Mouse (Mus musculus) embryonic facial prominence, embryonic 12.5 days (tissue): ENCODE measurements around the gene Plekha3. TPM values are rescaled to one million over a fixed set of nuclear protein-coding genes. Genes with fewer than 3 reads are reported as not detected.

Source experiments
- ATAC-seq: fragments of 200-750 bp; cut with Nextera tagmentation; 2 replicates; pipeline ENCODE4 v1.8.0; 2017; ENCODE audit not compliant: insufficient number of reproducible peaks, insufficient read depth, low FRiP score, low TSS enrichment
- H3K27ac ChIP-seq: fragments of 300-500 bp; sonication (generic); 2 replicates; pipeline ENCODE4 v1.5.1; 2016; ENCODE audit warnings: mild to moderate bottlenecking
- H3K27me3 ChIP-seq: fragments of 300-500 bp; sonication (generic); 2 replicates; pipeline ENCODE4 v1.6.1; 2016; ENCODE audit warnings: mild to moderate bottlenecking, moderate library complexity
- H3K36me3 ChIP-seq: fragments of 300-500 bp; sonication (generic); 2 replicates; pipeline ENCODE4 v1.6.1; 2016; ENCODE audit warnings: mild to moderate bottlenecking
- H3K4me1 ChIP-seq: fragments of 300-500 bp; sonication (generic); 2 replicates; pipeline ENCODE4 v1.6.1; 2016
- H3K4me2 ChIP-seq: fragments of 300-500 bp; sonication (generic); replicated peaks from 2 replicates; pipeline ENCODE4 v1.6.1; 2016; ENCODE audit warnings: mild to moderate bottlenecking, moderate library complexity
- H3K4me3 ChIP-seq: fragments of 300-500 bp; sonication (generic); 2 replicates; pipeline ENCODE4 v1.5.1; 2016; ENCODE audit warnings: mild to moderate bottlenecking
- H3K9ac ChIP-seq: fragments of 300-500 bp; sonication (generic); 2 replicates; pipeline ENCODE4 v1.6.1; 2016; ENCODE audit warnings: mild to moderate bottlenecking, moderate library complexity
- H3K9me3 ChIP-seq: fragments of 300-500 bp; sonication (generic); 2 replicates; pipeline ENCODE4 v1.6.1; 2016; ENCODE audit warnings: mild to moderate bottlenecking, moderate library complexity
- WGBS: fragments of 180-500 bp; shearing (Covaris S2); methylation state at CpG from one replicate; pipeline ENCODE4 v1.1.7; 2016; 5-methylcytosine and 5-hydroxymethylcytosine counted together
- polyA plus RNA-seq: library from polyadenylated mRNA; unstranded; fragments of >200 nt; fragmentation: Nextera tagmentation; extraction: Ambion mirVana; gene quantifications from 2 replicates; pipeline ENCODE4 v1.2.1, GENCODE M21; 2016

Plekha3 gene
- polyA plus RNA-seq, 1 experiment from 2014 or later = 15.8 TPM

DNA sequence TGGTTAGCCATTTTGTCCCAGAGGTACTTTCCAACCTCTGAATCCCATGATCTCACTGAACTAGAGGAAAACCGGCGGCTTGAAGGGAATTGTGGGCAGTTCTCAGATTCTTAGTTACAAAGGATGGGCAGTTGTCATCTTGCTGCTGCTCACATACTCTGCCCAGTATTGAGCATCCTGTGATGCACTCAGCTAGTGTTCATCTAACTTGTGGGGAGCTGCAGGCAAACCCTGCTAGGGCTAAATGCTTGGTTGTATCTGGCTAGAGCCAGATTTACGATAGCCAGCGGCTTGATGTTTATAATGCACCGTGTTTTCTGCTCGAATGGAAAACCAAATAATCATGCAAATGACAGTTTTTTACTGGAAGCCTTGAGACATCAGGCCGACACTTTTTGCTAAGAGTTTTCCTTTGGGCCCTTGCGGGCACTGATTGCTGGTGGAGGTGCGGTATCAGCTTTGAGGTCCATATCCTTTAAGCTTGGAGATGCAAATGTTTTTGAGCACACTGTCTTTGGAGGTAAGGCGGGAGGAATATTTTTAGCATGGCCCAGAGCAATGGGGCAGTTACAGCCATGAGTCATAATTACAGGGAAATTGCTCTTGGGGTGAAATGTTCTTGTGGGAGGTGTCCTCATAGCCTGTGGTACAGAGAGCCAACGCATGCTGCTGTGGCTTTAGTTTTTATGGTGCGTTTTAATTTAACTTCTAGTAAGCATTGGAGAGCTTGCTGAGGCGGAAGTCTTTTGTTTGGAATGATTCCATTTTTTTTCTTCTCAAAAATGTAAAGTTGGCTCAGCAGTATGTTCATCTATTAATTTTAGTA lies 1.5 kb downstream of the Plekha3 start:
- Histone ChIP-seq H3K27ac (no peak overlapping the region), H3K4me3 (peak overlapping the region; percentile 78), H3K36me3 (peaks cover 13% of the 10 kb centered on the region; the same call in 1 of the 2 replicates), H3K9me3 (no peaks in the 10 kb centered on the region), H3K4me2 (peak overlapping the region; percentile 56), H3K27me3 (no peaks in the 10 kb centered on the region), H3K4me1 (peaks cover 10% of the 10 kb centered on the region), H3K9ac (0 out of 2 replicates have a peak overlapping the region, but pooled peaks have one; percentile 88)
- 60% methylated on average over 13 of the region's 13 CpGs for WGBS
- no peak for ATAC-seq

DNA sequence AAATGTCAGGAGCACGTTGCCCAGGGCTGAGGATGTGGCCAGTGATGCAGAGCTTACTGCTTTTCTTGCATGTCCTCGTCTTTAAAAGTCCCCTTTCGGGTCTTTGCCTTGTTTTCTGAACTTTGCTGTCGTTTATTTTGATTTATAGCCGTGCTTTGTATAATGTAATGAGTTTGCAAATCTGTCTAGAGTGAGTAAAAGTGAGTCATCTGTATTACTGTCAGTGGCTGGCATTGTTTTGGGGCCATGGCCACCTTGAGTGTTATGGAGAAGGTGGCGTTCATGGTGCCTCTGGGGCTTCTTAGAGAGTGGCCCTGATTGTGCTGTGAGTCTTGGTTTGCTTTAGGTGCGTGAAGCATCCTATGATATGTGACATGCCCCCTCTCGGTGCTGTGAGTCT lies 7.2 kb downstream of the Plekha3 start:
- Histone ChIP-seq H3K36me3 (peaks cover 59% of the 10 kb centered on the region), H3K4me3 (no peak overlapping the region), H3K4me1 (no peaks in the 10 kb centered on the region), H3K27ac (no peak overlapping the region), H3K4me2 (no peak overlapping the region), H3K9me3 (no peaks in the 10 kb centered on the region), H3K9ac (no peak overlapping the region), H3K27me3 (no peaks in the 10 kb centered on the region)
- WGBS = 92% methylated on average over 8 of the region's 8 CpGs
- ATAC-seq = no peak

DNA sequence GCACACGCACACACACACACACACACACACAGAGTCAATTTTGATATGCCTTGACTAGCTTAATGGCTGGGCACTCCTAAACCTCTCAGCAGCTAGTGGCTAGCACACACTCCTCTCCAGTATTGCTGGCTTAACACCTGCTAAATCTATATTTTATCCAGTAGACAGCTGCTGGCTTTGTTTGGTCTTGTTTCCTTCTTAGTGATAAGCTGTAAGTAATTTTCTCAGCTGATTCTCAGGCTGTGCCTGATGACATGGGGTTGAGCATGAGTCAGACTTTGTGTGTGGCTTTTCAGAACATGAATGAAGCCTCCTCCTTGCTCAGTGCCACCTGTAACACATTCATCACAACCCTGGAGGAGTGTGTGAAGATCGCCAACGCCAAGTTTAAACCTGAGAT lies 11.9 kb downstream of the Plekha3 start:
- Histone ChIP-seq H3K27ac (no peak overlapping the region), H3K9ac (no peak overlapping the region), H3K9me3 (no peaks in the 10 kb centered on the region), H3K4me2 (no peak overlapping the region), H3K4me1 (no peaks in the 10 kb centered on the region), H3K27me3 (no peaks in the 10 kb centered on the region), H3K4me3 (no peak overlapping the region), H3K36me3 (peaks cover 77% of the 10 kb centered on the region)
- 92% methylated on average over 3 of the region's 3 CpGs for WGBS
- ATAC-seq = no peak

DNA sequence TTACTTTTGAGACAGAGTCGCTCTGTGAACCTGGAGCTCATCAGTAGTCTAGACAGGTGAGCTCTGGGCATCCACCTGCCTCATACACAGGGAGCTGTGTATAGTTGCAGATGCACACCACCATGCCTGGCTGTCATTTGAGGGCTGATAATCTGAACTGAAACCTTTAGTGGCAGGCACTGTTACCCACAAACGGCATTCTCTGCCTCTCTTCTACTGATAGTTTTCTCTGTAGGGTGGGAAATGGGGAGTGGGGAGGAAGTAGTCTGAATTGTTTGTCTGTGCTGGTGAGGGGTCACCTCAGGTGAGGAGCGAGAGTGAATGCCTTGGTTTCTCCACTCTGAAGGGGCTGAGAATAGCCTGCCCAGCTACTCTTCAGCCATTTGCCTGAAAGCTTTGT lies 12.5 kb downstream of the Plekha3 start:
- no peaks in the 10 kb centered on the region for H3K27me3 ChIP-seq
- no peak overlapping the region for H3K4me3 ChIP-seq
- H3K4me1 ChIP-seq = no peaks in the 10 kb centered on the region
- H3K9ac ChIP-seq = no peak overlapping the region
- H3K36me3 ChIP-seq = peaks cover 75% of the 10 kb centered on the region
- H3K4me2 ChIP-seq = no peak overlapping the region
- no peak overlapping the region for H3K27ac ChIP-seq
- no peak for ATAC-seq
- H3K9me3 ChIP-seq = no peaks in the 10 kb centered on the region
- 75% methylated on average over 3 of the region's 3 CpGs for WGBS

DNA sequence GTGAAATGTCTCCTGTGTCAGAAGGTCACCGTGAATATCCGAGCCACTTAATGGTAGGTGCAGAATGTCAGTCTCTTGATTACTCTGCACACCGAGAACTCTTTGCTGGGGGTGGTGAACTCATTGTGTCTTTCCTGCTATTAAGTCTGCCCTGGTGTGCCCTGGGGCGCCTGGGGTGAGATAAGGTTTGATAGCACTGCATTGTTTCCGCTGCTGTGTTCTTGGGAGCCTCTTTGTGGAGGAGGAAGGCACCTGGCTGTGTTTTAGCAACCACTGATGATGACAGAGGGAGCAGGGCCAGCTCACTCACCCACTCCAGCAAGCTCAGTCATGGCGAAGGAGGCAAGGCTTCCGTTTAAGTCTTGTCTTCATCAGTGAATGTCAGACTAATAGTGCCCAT lies 13.1 kb downstream of the Plekha3 start:
- Histone ChIP-seq H3K9me3 (no peaks in the 10 kb centered on the region), H3K27me3 (no peaks in the 10 kb centered on the region), H3K27ac (no peak overlapping the region), H3K9ac (no peak overlapping the region), H3K36me3 (peaks cover 75% of the 10 kb centered on the region), H3K4me1 (no peaks in the 10 kb centered on the region), H3K4me2 (no peak overlapping the region), H3K4me3 (no peak overlapping the region)
- no peak for ATAC-seq
- 57% methylated on average over 7 of the region's 7 CpGs for WGBS

DNA sequence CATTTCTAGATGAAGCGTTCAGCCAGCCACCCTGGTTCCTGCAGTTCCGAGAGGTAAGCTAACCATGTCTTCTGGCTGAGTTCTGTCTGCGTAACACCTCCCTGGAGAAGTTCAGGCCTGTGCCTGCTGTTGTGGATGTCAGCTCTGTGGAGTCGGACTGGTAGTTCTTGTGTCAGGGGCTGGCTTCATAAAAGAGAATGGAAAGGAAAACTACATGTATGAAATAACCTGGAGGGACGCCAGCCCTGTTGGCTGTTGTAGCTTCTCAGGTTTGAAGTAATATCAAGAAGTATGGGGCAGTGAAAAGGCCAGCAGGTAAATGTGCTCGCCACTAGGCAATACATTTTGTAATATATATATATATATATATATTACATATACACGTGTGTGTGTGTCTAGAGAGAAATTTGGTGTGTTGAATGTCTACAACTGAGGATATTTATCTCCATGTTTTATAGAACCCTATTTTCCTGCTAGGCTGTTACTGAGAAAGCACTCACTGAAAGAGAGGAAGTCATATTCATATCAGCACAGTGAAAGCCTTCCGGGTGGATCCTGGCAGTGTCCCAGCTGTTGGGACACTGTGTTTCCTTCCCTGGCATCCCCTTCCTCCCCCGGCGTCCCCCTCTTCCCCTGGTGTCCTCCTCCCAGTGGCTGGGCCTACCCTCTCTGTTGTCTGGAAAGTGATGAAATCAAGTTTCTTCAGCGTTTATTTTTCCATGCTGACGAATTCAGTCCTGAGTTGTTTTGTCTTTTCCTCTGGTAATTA lies 15.5 kb downstream of the Plekha3 start:
- H3K36me3 ChIP-seq = peaks cover 79% of the 10 kb centered on the region
- WGBS = 86% methylated on average over 12 of the region's 12 CpGs
- H3K27me3 ChIP-seq = no peaks in the 10 kb centered on the region
- H3K27ac ChIP-seq = no peak overlapping the region
- ATAC-seq = no peak
- no peaks in the 10 kb centered on the region for H3K9me3 ChIP-seq
- no peak overlapping the region for H3K4me3 ChIP-seq
- H3K4me1 ChIP-seq = no peaks in the 10 kb centered on the region
- H3K9ac ChIP-seq = no peak overlapping the region
- H3K4me2 ChIP-seq = no peak overlapping the region

DNA sequence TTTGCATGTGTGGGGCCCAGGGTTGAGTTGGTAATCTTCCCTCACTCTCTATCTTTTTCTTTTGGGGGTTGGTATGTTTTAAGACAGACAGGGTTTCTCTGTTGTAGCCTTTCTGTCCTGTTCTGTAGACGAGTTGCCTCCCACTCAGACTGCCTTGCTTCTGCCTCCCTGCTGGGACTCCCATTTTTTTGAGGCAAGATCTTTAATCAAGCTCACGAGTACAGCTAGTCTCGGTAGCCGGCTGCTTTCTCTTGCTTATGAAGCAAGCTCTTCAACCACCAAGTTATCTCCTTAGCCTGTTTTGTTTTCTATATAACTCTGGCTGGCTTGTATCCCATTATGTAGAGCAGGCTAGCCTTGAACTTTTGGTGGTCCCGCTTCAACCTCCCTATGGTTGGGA lies 18.7 kb downstream of the Plekha3 start:
- no peak overlapping the region for H3K27ac ChIP-seq
- WGBS = 82% methylated on average over 5 of the region's 5 CpGs
- no peak overlapping the region for H3K9ac ChIP-seq
- no peak for ATAC-seq
- H3K9me3 ChIP-seq = no peaks in the 10 kb centered on the region
- H3K4me3 ChIP-seq = no peak overlapping the region
- no peaks in the 10 kb centered on the region for H3K4me1 ChIP-seq
- no peaks in the 10 kb centered on the region for H3K27me3 ChIP-seq
- peaks cover 54% of the 10 kb centered on the region for H3K36me3 ChIP-seq
- H3K4me2 ChIP-seq = no peak overlapping the region

DNA sequence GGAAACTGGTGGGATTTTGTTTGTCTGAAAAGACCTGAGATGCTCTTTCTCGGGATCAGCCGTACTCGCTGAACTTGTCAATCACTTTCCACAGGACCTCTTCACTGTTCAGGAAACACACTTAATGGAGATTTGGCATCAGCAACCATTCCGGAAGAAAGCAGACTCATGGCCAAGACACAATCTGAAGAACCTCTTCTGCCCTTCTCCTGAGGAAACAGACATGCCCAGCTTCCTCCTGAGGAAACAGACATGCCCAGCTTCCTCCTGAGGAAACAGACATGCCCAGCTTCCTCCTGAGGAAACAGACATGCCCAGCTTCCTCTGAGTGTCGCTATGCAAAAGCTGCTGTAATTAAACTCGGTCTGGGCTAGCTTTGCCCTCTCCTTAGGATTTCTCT lies 20.2 kb downstream of the Plekha3 start:
- Histone ChIP-seq H3K4me1 (no peaks in the 10 kb centered on the region), H3K4me3 (no peak overlapping the region), H3K9ac (no peak overlapping the region), H3K9me3 (no peaks in the 10 kb centered on the region), H3K4me2 (no peak overlapping the region), H3K36me3 (peaks cover 49% of the 10 kb centered on the region), H3K27ac (no peak overlapping the region), H3K27me3 (no peaks in the 10 kb centered on the region)
- no peak for ATAC-seq
- 82% methylated on average over 6 of the region's 6 CpGs for WGBS

DNA sequence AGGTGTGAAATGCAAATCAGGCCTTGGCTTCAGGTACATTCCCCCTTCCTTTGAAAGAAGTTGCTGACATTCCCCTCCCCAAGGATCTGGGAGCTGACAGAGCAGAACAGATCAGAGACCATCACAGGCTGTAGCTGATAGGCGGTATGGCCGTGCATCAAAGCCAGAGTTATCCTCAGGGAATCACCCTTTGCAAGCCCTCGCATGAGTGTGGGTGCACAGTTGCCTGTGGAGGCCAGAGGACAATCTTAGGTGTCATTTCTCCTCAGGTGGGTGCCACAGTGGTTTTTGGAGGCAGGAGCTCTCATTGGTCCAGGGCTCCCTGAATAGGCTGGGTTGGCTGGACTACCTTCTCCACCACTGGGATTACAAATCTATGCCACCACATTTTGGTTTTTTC lies 27.1 kb downstream of the Plekha3 start:
- H3K4me1 ChIP-seq = no peaks in the 10 kb centered on the region
- no peak overlapping the region for H3K4me3 ChIP-seq
- H3K9me3 ChIP-seq = no peaks in the 10 kb centered on the region
- no peak overlapping the region for H3K4me2 ChIP-seq
- peaks cover 9% of the 10 kb centered on the region for H3K36me3 ChIP-seq
- no peak for ATAC-seq
- WGBS = 96% methylated on average over 3 of the region's 3 CpGs
- H3K9ac ChIP-seq = no peak overlapping the region
- H3K27ac ChIP-seq = no peak overlapping the region
- H3K27me3 ChIP-seq = no peaks in the 10 kb centered on the region

DNA sequence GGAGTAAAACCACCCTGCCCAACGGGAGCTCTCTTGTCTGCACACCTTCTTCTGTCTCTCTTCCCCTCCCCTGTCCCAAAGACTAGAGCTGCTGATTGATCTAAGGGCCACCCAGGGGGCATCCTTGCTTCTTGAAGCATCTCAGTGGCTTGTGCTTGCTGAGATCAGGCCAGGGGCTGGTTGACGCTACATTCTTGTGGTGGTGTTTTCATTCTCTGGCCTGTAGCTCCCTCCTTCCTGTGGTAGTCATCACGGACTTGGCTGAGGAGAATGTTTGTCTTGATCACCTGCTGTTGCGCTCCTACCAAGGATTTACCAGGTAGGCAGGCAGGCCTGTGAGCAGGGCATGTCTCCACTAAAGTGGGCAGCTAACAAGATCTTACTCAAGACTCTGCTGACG lies 27.7 kb downstream of the Plekha3 start:
- no peak overlapping the region for H3K4me2 ChIP-seq
- WGBS = 88% methylated on average over 5 of the region's 5 CpGs
- H3K9ac ChIP-seq = no peak overlapping the region
- no peak overlapping the region for H3K27ac ChIP-seq
- H3K36me3 ChIP-seq = peaks cover 3% of the 10 kb centered on the region
- no peak overlapping the region for H3K4me3 ChIP-seq
- H3K4me1 ChIP-seq = no peaks in the 10 kb centered on the region
- H3K9me3 ChIP-seq = no peaks in the 10 kb centered on the region
- no peaks in the 10 kb centered on the region for H3K27me3 ChIP-seq
- ATAC-seq = no peak

DNA sequence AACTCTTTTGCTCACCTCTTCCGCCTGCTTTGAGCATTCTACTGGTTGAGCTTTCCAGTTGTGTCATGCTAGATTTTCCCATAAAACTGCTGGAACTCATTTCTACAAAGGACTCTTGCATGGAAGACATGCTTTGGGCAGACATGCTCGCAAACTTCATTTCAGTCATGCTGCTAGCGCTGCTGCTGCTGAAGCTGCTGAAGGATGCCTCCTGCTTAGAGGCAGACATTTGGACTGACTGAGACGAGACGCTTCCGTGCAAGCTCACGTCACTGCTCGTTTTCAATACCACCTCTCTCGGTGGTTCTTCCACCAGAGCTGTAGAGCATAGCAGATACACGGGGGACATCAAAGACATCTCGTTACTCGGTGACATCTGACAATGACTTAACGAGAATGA lies 30.6 kb downstream of the Plekha3 start:
- 89% methylated on average over 13 of the region's 13 CpGs for WGBS
- no peak for ATAC-seq
- no peaks in the 10 kb centered on the region for H3K27me3 ChIP-seq
- H3K4me3 ChIP-seq = no peak overlapping the region
- no peaks in the 10 kb centered on the region for H3K4me1 ChIP-seq
- H3K27ac ChIP-seq = no peak overlapping the region
- no peak overlapping the region for H3K4me2 ChIP-seq
- H3K9ac ChIP-seq = no peak overlapping the region
- H3K36me3 ChIP-seq = peaks cover 14% of the 10 kb centered on the region
- H3K9me3 ChIP-seq = peaks cover 11% of the 10 kb centered on the region

DNA sequence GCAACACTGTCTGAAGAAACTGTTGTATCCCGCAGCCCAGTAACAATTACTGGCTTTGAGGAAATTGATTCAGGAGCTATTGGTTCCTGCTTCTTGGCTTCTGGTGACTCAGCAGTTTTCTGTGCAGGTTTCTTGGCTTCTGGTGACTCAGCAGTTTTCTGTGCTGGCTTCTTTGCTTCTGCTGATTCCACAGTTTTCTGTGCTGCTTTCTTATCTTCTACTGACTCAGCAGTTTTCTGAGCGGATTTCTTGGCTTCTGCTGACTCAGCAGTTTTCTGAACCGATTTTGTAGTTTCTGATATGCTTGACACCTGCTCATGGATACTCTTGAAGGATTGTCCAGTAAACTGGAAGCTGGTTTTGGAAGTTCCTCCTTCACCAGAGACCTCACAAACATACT lies 33.4 kb downstream of the Plekha3 start:
- H3K4me1 ChIP-seq = no peaks in the 10 kb centered on the region
- H3K4me2 ChIP-seq = no peak overlapping the region
- 86% methylated on average over 3 of the region's 3 CpGs for WGBS
- H3K36me3 ChIP-seq = peaks cover 27% of the 10 kb centered on the region
- H3K4me3 ChIP-seq = no peak overlapping the region
- no peak overlapping the region for H3K27ac ChIP-seq
- H3K9ac ChIP-seq = no peak overlapping the region
- no peak for ATAC-seq
- no peaks in the 10 kb centered on the region for H3K27me3 ChIP-seq
- H3K9me3 ChIP-seq = peaks cover 23% of the 10 kb centered on the region
